Mouse (Mus musculus): ENCODE measurements at regions not wholly inside any gene's neighbourhood (a gene's known extent, or its start where the extent isn't known, plus 50 kb on each side); places are given as distances from the start of the nearest gene placed in this dataset.

GRCm38 (mm10) chr13:15802043-15802795 is 209.4 kb upstream of the Inhba start:
- DNase-seq (ENCODE audit: inconsistent age in 2 of 2, low spot score in 1 of 2): peak; percentile 27

GRCm38 (mm10) chr13:15803965-15804364 is 207.7 kb upstream of the Inhba start:
- DNase-seq (ENCODE audit: inconsistent age in 2 of 2, low spot score in 1 of 2): peak; percentile 33 to 45

GRCm38 (mm10) chr13:15806925-15807324 is 204.7 kb upstream of the Inhba start:
- peak; percentile 15 to 55 for DNase-seq (ENCODE audit: inconsistent age in 2 of 2, low spot score in 1 of 2)

- DNase-seq (ENCODE audit: inconsistent age in 2 of 2, low spot score in 1 of 2): no peak
Measured at GRCm38 (mm10) chr13:15822261-15822850, 189.3 kb upstream of the Inhba start.

- no peak for DNase-seq (ENCODE audit: inconsistent age in 2 of 2, low spot score in 1 of 2)
Measured at GRCm38 (mm10) chr13:15845806-15846205, 165.8 kb upstream of the Inhba start.

GRCm38 (mm10) chr13:15848017-15848416 is 163.6 kb upstream of the Inhba start:
- no peak for DNase-seq (ENCODE audit: inconsistent age in 2 of 2, low spot score in 1 of 2)

- DNase-seq (ENCODE audit: inconsistent age in 2 of 2, low spot score in 1 of 2): no peak
Measured at GRCm38 (mm10) chr13:15849129-15849528, 162.5 kb upstream of the Inhba start.

- no peak for DNase-seq (ENCODE audit: inconsistent age in 2 of 2, low spot score in 1 of 2)
Measured at GRCm38 (mm10) chr13:15850358-15850757, 161.3 kb upstream of the Inhba start.

GRCm38 (mm10) chr13:15853022-15853566 is 158.6 kb upstream of the Inhba start:
- no peak for DNase-seq (ENCODE audit: inconsistent age in 2 of 2, low spot score in 1 of 2)

GRCm38 (mm10) chr13:15862941-15863340 is 148.7 kb upstream of the Inhba start:
- DNase-seq (ENCODE audit: inconsistent age in 2 of 2, low spot score in 1 of 2): no peak

- DNase-seq (ENCODE audit: inconsistent age in 2 of 2, low spot score in 1 of 2): no peak
Measured at GRCm38 (mm10) chr13:15863344-15863743, 148.3 kb upstream of the Inhba start.

GRCm38 (mm10) chr13:15867046-15867561 is 144.5 kb upstream of the Inhba start:
- DNase-seq (ENCODE audit: inconsistent age in 2 of 2, low spot score in 1 of 2): no peak

- DNase-seq (ENCODE audit: inconsistent age in 2 of 2, low spot score in 1 of 2): no peak
Measured at GRCm38 (mm10) chr13:15877606-15878005, 134.0 kb upstream of the Inhba start.

- DNase-seq (ENCODE audit: inconsistent age in 2 of 2, low spot score in 1 of 2): no peak
Measured at GRCm38 (mm10) chr13:15879576-15879975, 132.1 kb upstream of the Inhba start.

GRCm38 (mm10) chr13:15890794-15891193 is 120.9 kb upstream of the Inhba start:
- DNase-seq (ENCODE audit: inconsistent age in 2 of 2, low spot score in 1 of 2): no peak

- DNase-seq (ENCODE audit: inconsistent age in 2 of 2, low spot score in 1 of 2): no peak
Measured at GRCm38 (mm10) chr13:15891403-15891802, 120.2 kb upstream of the Inhba start.

GRCm38 (mm10) chr13:15898201-15898600 is 113.5 kb upstream of the Inhba start:
- no peak for DNase-seq (ENCODE audit: inconsistent age in 2 of 2, low spot score in 1 of 2)

- DNase-seq (ENCODE audit: inconsistent age in 2 of 2, low spot score in 1 of 2): no peak
Measured at GRCm38 (mm10) chr13:15901710-15902675, 109.7 kb upstream of the Inhba start.

- no peak for DNase-seq (ENCODE audit: inconsistent age in 2 of 2, low spot score in 1 of 2)
Measured at GRCm38 (mm10) chr13:15907806-15908205, 103.8 kb upstream of the Inhba start.

GRCm38 (mm10) chr13:15910578-15910977 is 101.1 kb upstream of the Inhba start:
- DNase-seq (ENCODE audit: inconsistent age in 2 of 2, low spot score in 1 of 2): no peak

GRCm38 (mm10) chr13:15911263-15911662 is 100.4 kb upstream of the Inhba start:
- DNase-seq (ENCODE audit: inconsistent age in 2 of 2, low spot score in 1 of 2): no peak

All from adrenal gland, adult (tissue).